Mouse (Mus musculus): ENCODE measurements around the gene Abracl. TPM values are rescaled to one million over a fixed set of nuclear protein-coding genes. Genes with fewer than 3 reads are reported as not detected.

Gene Abracl
- polyA plus RNA-seq, 1 experiment from 2014 or later, result 282 TPM

GRCm38 (mm10) chr10:17983313-17983712 is 39.8 kb downstream of the Abracl start:
- no peaks in the 10 kb centered on the region for H3K9me3 ChIP-seq (ENCODE audit: control insufficient read depth, low read length)
- H3K4me1 ChIP-seq (replicated peaks; ENCODE audit: control insufficient read depth, insufficient read depth), result no peaks in the 10 kb centered on the region
- no peaks in the 10 kb centered on the region for H3K36me3 ChIP-seq (ENCODE audit: control insufficient read depth, insufficient read depth, low read length)
- no peak for TF ChIP-seq CTCF (IDR thresholded peaks at IDR 0.05; ENCODE audit: low read depth)
- no peak for TF ChIP-seq EP300 (optimal IDR thresholded peaks at IDR 0.05)
- no peak overlapping the region for H3K4me2 ChIP-seq (replicated peaks; ENCODE audit: low read depth)
- 81% methylated on average over 2 of the region's 2 CpGs for WGBS
- H3K4me3 ChIP-seq (ENCODE audit: low read depth, low read length), result no peak overlapping the region
- H3K27ac ChIP-seq (replicated peaks), result no peak overlapping the region
- H3K9ac ChIP-seq (ENCODE audit: low read length), result no peak overlapping the region
- DNase-seq (ENCODE audit: low spot score) (no peak), ATAC-seq (ENCODE audit: low FRiP score, low TSS enrichment) (no peak)
- H3K27me3 ChIP-seq (ENCODE audit: control insufficient read depth, insufficient read depth, low read length), result no peaks in the 10 kb centered on the region

- no peak overlapping the region for H3K9ac ChIP-seq (ENCODE audit: low read length)
- no peak for DNase-seq (ENCODE audit: low spot score)
- 57% methylated on average over 4 of the region's 4 CpGs for WGBS
- TF ChIP-seq CTCF (IDR thresholded peaks at IDR 0.05; ENCODE audit: low read depth) (no peak), EP300 (optimal IDR thresholded peaks at IDR 0.05) (no peak)
- ATAC-seq (ENCODE audit: low FRiP score, low TSS enrichment), result no peak
- H3K27ac ChIP-seq (replicated peaks), result no peak overlapping the region
- no peak overlapping the region for H3K4me2 ChIP-seq (replicated peaks; ENCODE audit: low read depth)
- H3K4me3 ChIP-seq (ENCODE audit: low read depth, low read length), result no peak overlapping the region
- H3K9me3 ChIP-seq (ENCODE audit: control insufficient read depth, low read length), result no peaks in the 10 kb centered on the region
- H3K36me3 ChIP-seq (ENCODE audit: control insufficient read depth, insufficient read depth, low read length), result no peaks in the 10 kb centered on the region
- no peaks in the 10 kb centered on the region for H3K27me3 ChIP-seq (ENCODE audit: control insufficient read depth, insufficient read depth, low read length)
- no peaks in the 10 kb centered on the region for H3K4me1 ChIP-seq (replicated peaks; ENCODE audit: control insufficient read depth, insufficient read depth)
Measured at GRCm38 (mm10) chr10:17966090-17966489, 57.0 kb downstream of the Abracl start.

Other genes with a start within 250 kb of the Abracl start
- 0.16 and 0.35 TPM in 2 replicates for gene Txlnb, start 227.1 kb downstream of the Abracl start, polyA plus RNA-seq (2015; fragmentation: Nextera tagmentation; extraction: Ambion mirVana)
- gene Heca, start 75.2 kb downstream of the Abracl start, polyA plus RNA-seq (2015; fragmentation: Nextera tagmentation; extraction: Ambion mirVana), result 7.2 and 9.8 TPM in 2 replicates
- gene Reps1, start 32.6 kb upstream of the Abracl start, polyA plus RNA-seq (2015; fragmentation: Nextera tagmentation; extraction: Ambion mirVana), result 10.6 and 12.9 TPM in 2 replicates
- 0.21 and 0.51 TPM in 2 replicates for gene Ect2l, start 187.6 kb upstream of the Abracl start, polyA plus RNA-seq (2015; fragmentation: Nextera tagmentation; extraction: Ambion mirVana)
- 13.8 and 14.8 TPM in 2 replicates for gene Ccdc28a, start 211.7 kb upstream of the Abracl start, polyA plus RNA-seq (2015; fragmentation: Nextera tagmentation; extraction: Ambion mirVana)

Measured in stomach, postnatal 0 days (tissue).